Mouse (Mus musculus): ENCODE data around the gene Lpp.

GRCm38 (mm10) chr16:24628779-24629178 lies 235.5 kb downstream of the Lpp start:
- TF ChIP-seq CTCF (IDR thresholded peaks at IDR 0.05; ENCODE audit: control insufficient read depth, insufficient read depth, low read length) (no peak), POLR2A (IDR thresholded peaks at IDR 0.05; ENCODE audit: borderline replicate concordance, control insufficient read depth, low read depth, low read length) (no peak)
